11 mouse cellular contexts compared by ENCODE assay signal in genomic region chrX:58019257-58019953, GRCm38 (mm10). TPM values are rescaled to one million over a fixed set of nuclear protein-coding genes. Genes with fewer than 3 reads are reported as not detected.
DNase-seq lines count a peak whose midpoint lies in the region; ATAC-seq and TF ChIP-seq lines count a peak whose summit lies in the region.
"Had no signal": no experiment of that assay in that cellular context is flagged by ENCODE, and none has a peak within 500 bp of the region (broad histone marks: within the 10 kb centered on the region; RNA-seq: fewer than 3 reads in every experiment).

No protein-coding gene starts in this region.

- H3K4me3 ChIP-seq in heart, postnatal 0 days (ENCODE audit: low read depth, low read length) = peak overlapping the region; percentile 25; the same call in 1 of the 2 replicates
- peak overlapping the region; percentile 9 for H3K4me3 ChIP-seq in forebrain, embryonic 14.5 days (ENCODE audit: low read depth, low read length)
- peak overlapping the region; percentile 20 for H3K4me3 ChIP-seq in midbrain, embryonic 14.5 days (replicated peaks; ENCODE audit: low read depth, low read length)

- TF ChIP-seq EP300 in heart, postnatal 0 days (IDR thresholded peaks at IDR 0.05; ENCODE audit: low read depth) = no peak

- H3K4me2 ChIP-seq in heart, postnatal 0 days (ENCODE audit: low read depth, low read length) = peak overlapping the region; percentile 44
- H3K4me2 ChIP-seq in forebrain, embryonic 14.5 days (ENCODE audit: low read length) = peak overlapping the region; percentile 35
- H3K4me2 ChIP-seq in midbrain, embryonic 14.5 days (ENCODE audit: low read length) = peak overlapping the region; percentile 48

- 16% methylated on average over 29 of the region's 33 CpGs for WGBS in heart, postnatal 0 days
- WGBS in forebrain, embryonic 14.5 days = 33% methylated on average over 32 of the region's 33 CpGs
- WGBS in midbrain, embryonic 14.5 days = 19% methylated on average over 32 of the region's 33 CpGs

- H3K27ac ChIP-seq in heart, postnatal 0 days (ENCODE audit: low read depth) = no peak overlapping the region
- peak overlapping the region; percentile 52 for H3K27ac ChIP-seq in forebrain, embryonic 14.5 days (ENCODE audit: low read depth, low read length)
- H3K27ac ChIP-seq in midbrain, embryonic 14.5 days (replicated peaks; ENCODE audit: low read depth, low read length) = peak overlapping the region; percentile 78

- no peak for ATAC-seq in heart, postnatal 0 days (ENCODE audit: insufficient read depth, low read depth)
- ATAC-seq in forebrain, embryonic 14.5 days = peak; percentile 75
- peak; percentile 80 for ATAC-seq in midbrain, embryonic 14.5 days (ENCODE audit: low FRiP score, low TSS enrichment)

- no peaks in the 10 kb centered on the region for H3K9me3 ChIP-seq in heart, postnatal 0 days (replicated peaks; ENCODE audit: control insufficient read depth, low read length)
- no peaks in the 10 kb centered on the region for H3K9me3 ChIP-seq in forebrain, embryonic 14.5 days (replicated peaks; ENCODE audit: control insufficient read depth, low read length)
- H3K9me3 ChIP-seq in midbrain, embryonic 14.5 days (ENCODE audit: control insufficient read depth, low read length) = no peaks in the 10 kb centered on the region

- H3K9ac ChIP-seq in heart, postnatal 0 days (replicated peaks; ENCODE audit: low read depth, low read length) = no peak overlapping the region
- peak overlapping the region; percentile 25; the same call in 1 of the 2 replicates for H3K9ac ChIP-seq in forebrain, embryonic 14.5 days (ENCODE audit: low read length)
- H3K9ac ChIP-seq in midbrain, embryonic 14.5 days (replicated peaks; ENCODE audit: low read length) = no peak overlapping the region

- no peak for TF ChIP-seq CTCF in heart, postnatal 0 days (IDR thresholded peaks at IDR 0.05; ENCODE audit: low read depth)

- H3K27me3 ChIP-seq in heart, postnatal 0 days (ENCODE audit: control insufficient read depth, insufficient read depth, low read length) = peaks cover 82% of the 10 kb centered on the region
- H3K27me3 ChIP-seq in forebrain, embryonic 14.5 days (replicated peaks; ENCODE audit: control insufficient read depth, insufficient read depth, low read length) = 0 out of 2 replicates have a peak, but pooled peaks cover 26% of the 10 kb centered on the region
- H3K27me3 ChIP-seq in midbrain, embryonic 14.5 days (ENCODE audit: control insufficient read depth, insufficient read depth, low read length) = peaks cover 20% of the 10 kb centered on the region; the same call in 1 of the 2 replicates

- DNase-seq in heart, postnatal 0 days (ENCODE audit: low spot score) = no peak
- no peak for DNase-seq in heart, adult 9 months (ENCODE audit: low spot score in 2 of 2)
- DNase-seq in embryo, embryonic 10.5 days (ENCODE audit: low spot score) = peak; percentile 36
- peak; percentile 71 for DNase-seq in forebrain, embryonic 14.5 days (ENCODE audit: low spot score)
- peak; percentile 74 for DNase-seq in midbrain, embryonic 14.5 days
- no peak for DNase-seq in spleen, postnatal 14 days (ENCODE audit: low spot score in 2 of 2)
- no peak for DNase-seq in urinary bladder, postnatal 25 days (ENCODE audit: low spot score)
- no peak for DNase-seq in spleen, adult 12 weeks (ENCODE audit: low spot score)
- DNase-seq: heart, postnatal 4 days; lung, postnatal 14 days had no signal

- no peaks in the 10 kb centered on the region for H3K4me1 ChIP-seq in heart, postnatal 0 days (ENCODE audit: control insufficient read depth, insufficient read depth)
- H3K4me1 ChIP-seq in forebrain, embryonic 14.5 days (ENCODE audit: control insufficient read depth, insufficient read depth, low read length) = no peaks in the 10 kb centered on the region
- no peaks in the 10 kb centered on the region for H3K4me1 ChIP-seq in midbrain, embryonic 14.5 days (ENCODE audit: control insufficient read depth, insufficient read depth, low read length)

- no peaks in the 10 kb centered on the region for H3K36me3 ChIP-seq in heart, postnatal 0 days (replicated peaks; ENCODE audit: control insufficient read depth, insufficient read depth, low read length)
- H3K36me3 ChIP-seq in forebrain, embryonic 14.5 days (ENCODE audit: control insufficient read depth, insufficient read depth, low read length) = no peaks in the 10 kb centered on the region
- no peaks in the 10 kb centered on the region for H3K36me3 ChIP-seq in midbrain, embryonic 14.5 days (ENCODE audit: control insufficient read depth, insufficient read depth, low read length)

RNA-seq across cellular contexts. Expression of gene Zic3, which starts 3.1 kb away (rescaled TPM):
- total RNA-seq in heart, postnatal 0 days (2014; rRNA removed; ENCODE audit: low replicate concordance) = not detected in 2 replicates
- 0.04 TPM in 1 of 2 replicates, not detected in the other for polyA plus RNA-seq in heart, postnatal 0 days (2015; fragmentation: Nextera tagmentation; extraction: Ambion mirVana)
- polyA plus RNA-seq in forebrain, embryonic 14.5 days (2014; fragmentation: Nextera tagmentation; extraction: Ambion mirVana) = 19.4 and 19.8 TPM in 2 replicates
- 19.9 and 26.9 TPM in 2 replicates for polyA plus RNA-seq in midbrain, embryonic 14.5 days (2014; fragmentation: Nextera tagmentation; extraction: Ambion mirVana)
- total RNA-seq: heart, postnatal 4 days had no signal
- polyA plus RNA-seq: spleen, adult 2 months had no signal

Comparison
In these comparisons a context has a peak if more than half of its experiments do, and no peak if none do; other contexts are left out.
1. DNase-seq: peak in embryo, embryonic 10.5 days (single experiment), forebrain, embryonic 14.5 days (single experiment) and midbrain, embryonic 14.5 days (single experiment); none in heart, postnatal 0 days (single experiment), heart, adult 9 months (0 of 2), spleen, postnatal 14 days (0 of 2), urinary bladder, postnatal 25 days (single experiment) and spleen, adult 12 weeks (single experiment).
2. RNA of gene Zic3, which starts 3.1 kb away (polyA plus RNA-seq): 19.9 to 26.9 TPM in midbrain, embryonic 14.5 days and 19.4 to 19.8 TPM in forebrain, embryonic 14.5 days; 0.04 TPM in heart, postnatal 0 days; every median in the first group is over 10 times any median in the second.
3. Peak in every context shown above with its lines, with median percentiles within 50 percentile points of each other: H3K4me2 ChIP-seq and H3K4me3 ChIP-seq.